Mouse (Mus musculus) CH12.LX (cell line): Measurements from ENCODE around the gene Tmbim4.

Experiments used
- BHLHE40 ChIP-seq: IDR thresholded peaks from 2 replicates; pipeline ENCODE4 v1.6.1; 2011; ENCODE audit warnings: mild to moderate bottlenecking, low read depth, low read length, improper control_type of control experiment
- CTCF ChIP-seq, 2 experiments: IDR thresholded peaks in 1 of 2; conservative IDR thresholded peaks in 1 of 2; 2 replicates each; pipeline ENCODE4 v1.5.1; 2011 to 2012; ENCODE audit warnings: low read depth in 2 of 2, low read length in 2 of 2, improper control_type of control experiment in 1 of 2, inconsistent platforms in 1 of 2, mild to moderate bottlenecking in 1 of 2, moderate library complexity in 1 of 2
- E2F4 ChIP-seq: IDR thresholded peaks from 2 replicates; pipeline ENCODE4 v1.6.1; 2011; ENCODE audit warnings: low read depth, low read length, improper control_type of control experiment; ENCODE audit not compliant: insufficient replicate concordance
- HCFC1 ChIP-seq: IDR thresholded peaks from 2 replicates; pipeline ENCODE4 v1.6.1; 2012; ENCODE audit warnings: low read depth, mild to moderate bottlenecking, inconsistent platforms, low read length, improper control_type of control experiment
- MAFK ChIP-seq: IDR thresholded peaks from 2 replicates; pipeline ENCODE4 v1.6.1; 2011; ENCODE audit warnings: low read length, improper control_type of control experiment; ENCODE audit not compliant: insufficient replicate concordance
- MAX ChIP-seq: IDR thresholded peaks from 2 replicates; pipeline ENCODE4 v1.6.1; 2011; ENCODE audit warnings: low read length, improper control_type of control experiment
- MAZ ChIP-seq: IDR thresholded peaks from 2 replicates; pipeline ENCODE4 v1.6.1; 2012; ENCODE audit warnings: low read depth, mild to moderate bottlenecking, inconsistent platforms, low read length, improper control_type of control experiment, moderate library complexity
- NRF1 ChIP-seq: IDR thresholded peaks from 2 replicates; pipeline ENCODE4 v1.6.1; 2014; ENCODE audit warnings: low read depth, mild to moderate bottlenecking, inconsistent platforms, low read length, improper control_type of control experiment, moderate library complexity
- PAX5 ChIP-seq: IDR thresholded peaks from 2 replicates; pipeline ENCODE4 v1.6.1; 2012; ENCODE audit warnings: low read length, inconsistent platforms, mixed read lengths
- POLR2A ChIP-seq: IDR thresholded peaks from 2 replicates; pipeline ENCODE4 v1.6.1; 2011; ENCODE audit warnings: low read depth, mild to moderate bottlenecking, improper control_type of control experiment, low read length
- RAD21 ChIP-seq: IDR thresholded peaks from 2 replicates; pipeline ENCODE4 v1.6.1; 2011; ENCODE audit warnings: low read depth, mild to moderate bottlenecking, low read length, improper control_type of control experiment, moderate library complexity
- SMC3 ChIP-seq: IDR thresholded peaks from 2 replicates; pipeline ENCODE4 v1.6.1; 2011; ENCODE audit warnings: low read depth, low read length, improper control_type of control experiment
- ZC3H11A ChIP-seq: IDR thresholded peaks from 2 replicates; pipeline ENCODE4 v1.6.1; 2012; ENCODE audit warnings: low read depth, mild to moderate bottlenecking, inconsistent platforms, low read length, improper control_type of control experiment

GRCm38 (mm10) chr10:120210096-120210495, 8.7 kb downstream of the Tmbim4 start:
- no peak for TF ChIP-seq MAZ
- TF ChIP-seq CTCF (conservative IDR thresholded peaks at IDR 0.05 in 1 of 2, IDR thresholded peaks at IDR 0.05 in 1 of 2; ENCODE audit: low read depth in 2 of 2, low read length in 2 of 2) = no peak
- no peak for TF ChIP-seq BHLHE40
- no peak for TF ChIP-seq NRF1
- TF ChIP-seq MAFK = no peak
- TF ChIP-seq SMC3 = no peak
- no peak for TF ChIP-seq PAX5
- TF ChIP-seq MAX = no peak
- no peak for TF ChIP-seq HCFC1
- TF ChIP-seq POLR2A = no peak
- no peak for TF ChIP-seq RAD21
- TF ChIP-seq ZC3H11A = no peak
- TF ChIP-seq E2F4 = no peak
